Mouse (Mus musculus) erythroblast, embryonic 14.5 days (primary cell): ENCODE results near the gene Tcf23.

Experiments
- GATA1 ChIP-seq: IDR thresholded peaks from 2 replicates; pipeline ENCODE4 v1.6.1; 2012; ENCODE audit warnings: low read length, inconsistent platforms, mixed read lengths
- TAL1 ChIP-seq: IDR thresholded peaks from 3 replicates; pipeline ENCODE4 v1.6.1; 2012; ENCODE audit warnings: low read length, inconsistent platforms, mixed read lengths

DNA sequence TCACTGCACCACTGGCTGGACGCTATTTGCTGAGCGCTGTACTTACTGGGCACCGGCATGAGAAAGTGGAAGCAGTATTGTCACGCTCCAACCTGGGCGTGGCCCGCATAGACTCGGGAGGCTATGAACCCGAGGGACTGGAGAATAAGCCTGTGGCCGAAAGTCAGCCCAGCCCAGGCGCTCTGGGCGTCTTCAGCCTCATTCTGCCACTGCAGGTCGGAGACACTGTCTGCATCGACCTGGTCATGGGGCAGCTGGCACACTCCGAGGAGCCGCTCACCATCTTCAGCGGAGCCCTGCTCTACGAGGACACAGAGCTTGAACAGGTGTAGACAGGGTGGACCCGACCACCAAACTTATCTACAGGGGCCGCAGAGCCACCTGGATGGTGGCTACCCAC lies 47.8 kb upstream of the Tcf23 start:
- TF ChIP-seq GATA1 (no peak), TAL1 (no peak)
